11 mouse cellular contexts compared by ENCODE assay signal in genomic region chr15:102097991-102098555, GRCm38 (mm10). TPM values are rescaled to one million over a fixed set of nuclear protein-coding genes. Genes with fewer than 3 reads are reported as not detected.
DNase-seq lines count a peak whose midpoint lies in the region; ATAC-seq lines count a peak whose summit lies in the region.
"Had no signal": no experiment of that assay in that cellular context is flagged by ENCODE, and none has a peak within 500 bp of the region (broad histone marks: within the 10 kb centered on the region; RNA-seq: fewer than 3 reads in every experiment).

No protein-coding gene starts in this region.

- no peak overlapping the region for H3K4me3 ChIP-seq in forebrain, embryonic 15.5 days
- H3K4me3 ChIP-seq: hindbrain, embryonic 15.5 days had no signal

- H3K4me1 ChIP-seq in forebrain, embryonic 15.5 days: peaks cover 26% of the 10 kb centered on the region

- H3K4me2 ChIP-seq in forebrain, embryonic 15.5 days (replicated peaks): no peak overlapping the region
- H3K4me2 ChIP-seq: hindbrain, embryonic 15.5 days had no signal

- DNase-seq in gastrocnemius, adult 18-20 months (ENCODE audit: low spot score): peak; percentile 65
- DNase-seq in gastrocnemius, postnatal 14 days: no peak
- DNase-seq in 3134 (ENCODE audit: extremely low read depth, insufficient read length, low spot score): peak; percentile 35
- peak; percentile 44 for DNase-seq in embryo, embryonic 9.5 days (ENCODE audit: extremely low spot score)
- DNase-seq in heart, postnatal 4 days: peak; percentile 59
- no peak for DNase-seq in layer of hippocampus, postnatal 14 days (ENCODE audit: low spot score in 2 of 2)

- no peaks in the 10 kb centered on the region; the same call in 1 of the 2 replicates for H3K27me3 ChIP-seq in forebrain, embryonic 15.5 days

- 23% methylated on average over 5 of the region's 5 CpGs for WGBS in forebrain, embryonic 15.5 days

- peaks cover 51% of the 10 kb centered on the region for H3K36me3 ChIP-seq in forebrain, embryonic 15.5 days

- no peak for ATAC-seq in inflammation-experienced regulatory T-cells, adult 6 months
- no peak for ATAC-seq in forebrain, embryonic 15.5 days (replicated peaks)

- H3K27ac ChIP-seq in forebrain, embryonic 15.5 days (replicated peaks): no peak overlapping the region
- H3K27ac ChIP-seq: hindbrain, embryonic 15.5 days had no signal

- H3K9ac ChIP-seq in forebrain, embryonic 15.5 days (replicated peaks): no peak overlapping the region
- H3K9ac ChIP-seq: hindbrain, embryonic 15.5 days had no signal

- intact Hi-C loops in gastrocnemius, postnatal 14 days (cut with DNase I; ENCODE audit: low total_unique reads): no loop called here

- no peaks in the 10 kb centered on the region for H3K9me3 ChIP-seq in forebrain, embryonic 15.5 days
- H3K9me3 ChIP-seq: hindbrain, embryonic 15.5 days had no signal

RNA-seq across cellular contexts. Expression of gene Tns2, which starts 2.1 kb away (rescaled TPM):
- total RNA-seq in gastrocnemius, adult 18-20 months (2021): 10 to 100 TPM; 31.3 to 31.6 TPM
- 10 to 100 TPM; 29.8 to 45.6 TPM for total RNA-seq in gastrocnemius, postnatal 14 days (2021)
- total RNA-seq in heart, postnatal 4 days (2021): 10 to 100 TPM; 65.8 to 70.3 TPM
- polyA plus RNA-seq in inflammation-experienced regulatory T-cells, adult 6 months (2017; shearing (Covaris generic)): 1 to 10 TPM; 3.3 to 4.2 (median 3.8) TPM
- polyA plus RNA-seq in forebrain, embryonic 15.5 days (2015; fragmentation: Nextera tagmentation; extraction: Ambion mirVana): 4.9 and 6.9 TPM in 2 replicates
- total RNA-seq in layer of hippocampus, postnatal 14 days (2021): 10 to 100 TPM; 10.0 to 15.8 TPM
- total RNA-seq: megakaryocyte progenitor cell, adult 5-6 weeks had no signal

RNA-seq across cellular contexts. Expression of gene Eif4b, which starts 24.5 kb away (rescaled TPM):
- 100 to 1,000 TPM; 224 to 227 TPM for total RNA-seq in gastrocnemius, adult 18-20 months (2021)
- total RNA-seq in gastrocnemius, postnatal 14 days (2021): 100 to 1,000 TPM; 130 to 139 TPM
- 100 to 1,000 TPM; 142 to 145 TPM for total RNA-seq in heart, postnatal 4 days (2021)
- polyA plus RNA-seq in inflammation-experienced regulatory T-cells, adult 6 months (2017; shearing (Covaris generic)): 100 to 1,000 TPM in 2 of 3 experiments, 10 to 100 TPM in 1; 90.5 to 131 (median 129) TPM
- polyA plus RNA-seq in forebrain, embryonic 15.5 days (2015; fragmentation: Nextera tagmentation; extraction: Ambion mirVana): 98.9 and 99.5 TPM in 2 replicates
- total RNA-seq in layer of hippocampus, postnatal 14 days (2021): 100 to 1,000 TPM; 179 to 184 TPM

RNA-seq across cellular contexts. Expression of gene Spryd3, which starts 38.0 kb away (rescaled TPM):
- 1 to 10 TPM; 4.9 to 7.7 TPM for total RNA-seq in gastrocnemius, adult 18-20 months (2021)
- 10 to 100 TPM; 10.0 to 12.0 TPM for total RNA-seq in gastrocnemius, postnatal 14 days (2021)
- 10 to 100 TPM; 19.9 to 22.6 TPM for total RNA-seq in heart, postnatal 4 days (2021)
- polyA plus RNA-seq in inflammation-experienced regulatory T-cells, adult 6 months (2017; shearing (Covaris generic)): 10 to 100 TPM; 32.1 to 44.8 (median 33.6) TPM
- 38.2 and 42.9 TPM in 2 replicates for polyA plus RNA-seq in forebrain, embryonic 15.5 days (2015; fragmentation: Nextera tagmentation; extraction: Ambion mirVana)
- total RNA-seq in layer of hippocampus, postnatal 14 days (2021): 100 to 1,000 TPM; 163 to 164 TPM

RNA-seq across cellular contexts. Expression of gene Igfbp6, which starts 46.1 kb away (rescaled TPM):
- total RNA-seq in gastrocnemius, adult 18-20 months (2021): 10 to 100 TPM; 32.2 to 50.3 TPM
- total RNA-seq in gastrocnemius, postnatal 14 days (2021): 10 to 100 TPM; 65.6 to 80.6 TPM
- total RNA-seq in heart, postnatal 4 days (2021): 10 to 100 TPM; 10.0 to 12.5 TPM
- under 1 TPM in 1 of 3 experiments, not detected in 2; 0.33 TPM for polyA plus RNA-seq in inflammation-experienced regulatory T-cells, adult 6 months (2017; shearing (Covaris generic))
- polyA plus RNA-seq in forebrain, embryonic 15.5 days (2015; fragmentation: Nextera tagmentation; extraction: Ambion mirVana): 1.2 and 1.4 TPM in 2 replicates
- 1 to 10 TPM; 3.0 to 4.0 TPM for total RNA-seq in layer of hippocampus, postnatal 14 days (2021)
- total RNA-seq: megakaryocyte progenitor cell, adult 5-6 weeks had no signal

RNA-seq across cellular contexts. Expression of gene Soat2, which starts 52.3 kb away (rescaled TPM):
- total RNA-seq in gastrocnemius, adult 18-20 months (2021): under 1 TPM in 1 of 2 experiments, not detected in 1; 0.09 TPM
- under 1 TPM in 1 of 2 experiments, not detected in 1; 0.13 TPM for total RNA-seq in gastrocnemius, postnatal 14 days (2021)
- under 1 TPM; 0.11 to 0.17 TPM for total RNA-seq in heart, postnatal 4 days (2021)
- polyA plus RNA-seq in inflammation-experienced regulatory T-cells, adult 6 months (2017; shearing (Covaris generic)): 1 to 10 TPM in 2 of 3 experiments, under 1 TPM in 1; 0.94 to 4.9 (median 1.3) TPM
- not detected in 2 replicates for polyA plus RNA-seq in forebrain, embryonic 15.5 days (2015; fragmentation: Nextera tagmentation; extraction: Ambion mirVana)
- total RNA-seq in layer of hippocampus, postnatal 14 days (2021): not detected
- total RNA-seq: left cerebral cortex, postnatal 14 days had no signal

Comparison
In these comparisons a context has a peak if more than half of its experiments do, and no peak if none do; other contexts are left out.
1. DNase-seq: peak in gastrocnemius, adult 18-20 months (single experiment), 3134 (single experiment), embryo, embryonic 9.5 days (single experiment) and heart, postnatal 4 days (single experiment); none in gastrocnemius, postnatal 14 days (single experiment) and layer of hippocampus, postnatal 14 days (0 of 2).
2. RNA of gene Spryd3, which starts 38.0 kb away (total RNA-seq): 163 to 164 TPM in layer of hippocampus, postnatal 14 days; 19.9 to 22.6 TPM in heart, postnatal 4 days, 10.0 to 12.0 TPM in gastrocnemius, postnatal 14 days and 4.9 to 7.7 TPM in gastrocnemius, adult 18-20 months; every median in the first group is over 4 times any median in the second.